Mouse (Mus musculus) G1E (cell line): ENCODE measurements at regions not wholly inside any gene's neighbourhood (a gene's known extent, or its start where the extent isn't known, plus 50 kb on each side); places are given as distances from the start of the nearest gene placed in this dataset.

ENCODE experiments used
- CTCF ChIP-seq: IDR thresholded peaks from 2 replicates; pipeline ENCODE4 v1.5.1; 2012; ENCODE audit warnings: low read depth, low read length, inconsistent platforms, mixed read lengths
- POLR2AphosphoS5 ChIP-seq: IDR thresholded peaks from 2 replicates; pipeline ENCODE4 v1.6.1; 2012; ENCODE audit warnings: low read depth, low read length, inconsistent platforms; ENCODE audit not compliant: insufficient replicate concordance
- TAL1 ChIP-seq: conservative IDR thresholded peaks from 2 replicates; pipeline ENCODE4 v1.6.1; 2012; ENCODE audit warnings: low read depth, low read length, inconsistent platforms, mixed read lengths

DNA sequence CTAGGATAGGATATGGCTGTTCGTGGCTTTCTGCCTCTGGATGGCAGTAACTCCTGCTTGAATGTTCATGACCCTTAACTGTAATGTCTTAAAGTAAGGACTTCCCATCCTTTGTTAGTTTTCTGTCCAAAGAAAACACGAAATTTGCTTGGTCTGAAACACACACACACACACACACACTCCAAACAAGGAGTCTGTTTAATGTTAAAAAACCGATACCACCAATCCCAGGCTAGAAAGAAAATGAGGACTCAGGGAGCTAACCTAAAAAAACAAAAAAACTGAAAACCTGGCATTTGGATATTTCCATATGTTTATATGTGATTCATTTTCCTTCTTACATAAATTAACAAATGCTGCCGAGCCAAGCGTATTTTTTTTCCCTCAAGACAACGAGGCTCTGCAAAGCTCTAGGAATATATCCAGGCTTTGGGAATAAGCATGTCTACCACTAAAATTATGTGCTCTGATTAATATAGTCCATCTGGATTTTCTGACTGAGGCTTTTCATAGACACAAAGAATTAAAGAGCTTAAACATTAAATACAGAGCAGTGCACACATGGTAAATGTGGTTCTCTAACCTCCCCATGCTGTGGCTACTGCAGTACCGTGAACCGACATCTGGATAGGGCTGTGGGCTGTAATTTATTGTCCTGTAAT, 372.0 kb upstream of the Nr5a2 start:
- TF ChIP-seq CTCF: no peak
- no peak for TF ChIP-seq POLR2AphosphoS5
- TF ChIP-seq TAL1: no peak
